Mouse (Mus musculus): Measurements from ENCODE around the gene Twistnb. TPM values are rescaled to one million over a fixed set of nuclear protein-coding genes. Genes with fewer than 3 reads are reported as not detected.

The Twistnb gene
- total and polyA plus RNA-seq, 3 experiments = 19.2 to 51.2 (median 34.4) TPM

DNA sequence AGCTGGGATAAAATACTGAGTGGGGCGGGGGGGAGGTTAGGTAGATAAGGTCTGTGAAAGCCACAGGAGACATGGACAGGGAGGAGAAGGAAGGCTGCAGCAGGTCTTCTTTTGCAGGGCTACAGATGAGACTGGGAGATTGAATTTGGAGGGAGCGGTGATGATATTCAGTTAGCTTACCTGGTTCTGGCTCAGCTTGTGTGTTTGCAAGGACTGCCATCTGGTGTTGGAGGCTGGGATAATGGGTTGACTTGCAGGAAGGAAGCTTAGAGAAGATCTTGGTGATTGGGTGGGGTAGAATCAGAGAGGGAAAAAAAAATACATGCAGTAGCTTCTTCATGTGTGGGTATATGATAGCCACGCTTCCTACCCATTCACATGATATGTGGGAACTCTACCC is 5.1 kb upstream of the Twistnb start:
- Histone ChIP-seq H3K9me3 (replicated peaks; ENCODE audit: low read length) (no peaks in the 10 kb centered on the region), H3K79me2 (replicated peaks; ENCODE audit: control insufficient read depth, extremely low read depth, insufficient read depth, poor library complexity, severe bottlenecking) (no peaks in the 10 kb centered on the region), H3K36me3 (replicated peaks in 1 of 2; ENCODE audit: control insufficient read depth in 1 of 2, insufficient read depth in 1 of 2, low read length in 1 of 2) (no peaks in the 10 kb centered on the region), H3K4me3 (replicated peaks in 1 of 3; ENCODE audit: low read depth in 2 of 3, low read length in 2 of 3, poor library complexity in 1 of 3) (no peak overlapping the region), H3K27me3 (replicated peaks) (peaks cover 6% of the 10 kb centered on the region), H3K9ac (ENCODE audit: insufficient read depth, low read depth) (no peak overlapping the region), H3K4me1 (ENCODE audit: control insufficient read depth in 1 of 2, insufficient read depth in 2 of 2) (peaks cover 0 to 4% of the 10 kb centered on the region in 2 experiments; a peak in 1 of 4 replicates), H3K27ac (ENCODE audit: insufficient read depth, low read depth) (no peak overlapping the region), H3K4me2 (ENCODE audit: insufficient read depth, low read depth, poor library complexity, severe bottlenecking) (no peak overlapping the region)
- TF ChIP-seq BHLHE40 (IDR thresholded peaks at IDR 0.05; ENCODE audit: low read depth, low read length) (no peak), JUN (IDR thresholded peaks at IDR 0.05; ENCODE audit: insufficient read depth, low read depth, low read length) (no peak), MAZ (IDR thresholded peaks at IDR 0.05; ENCODE audit: low read depth, low read length) (no peak), RCOR1 (conservative IDR thresholded peaks at IDR 0.05; ENCODE audit: low read depth, low read length) (no peak), KAT2A (IDR thresholded peaks at IDR 0.05; ENCODE audit: insufficient replicate concordance, low read length) (no peak), SIN3A (IDR thresholded peaks at IDR 0.05; ENCODE audit: low read length) (no peak), PAX5 (IDR thresholded peaks at IDR 0.05; ENCODE audit: low read length) (no peak), POLR2A (IDR thresholded peaks at IDR 0.05; ENCODE audit: low read depth, low read length) (no peak), MEF2A (IDR thresholded peaks at IDR 0.05; ENCODE audit: borderline replicate concordance, low read depth, low read length) (no peak), E2F4 (IDR thresholded peaks at IDR 0.05; ENCODE audit: insufficient replicate concordance, low read depth, low read length) (no peak), UBTF (IDR thresholded peaks at IDR 0.05; ENCODE audit: low read depth, low read length) (no peak), USF2 (conservative IDR thresholded peaks at IDR 0.05; ENCODE audit: low read depth, low read length) (no peak), ZNF384 (IDR thresholded peaks at IDR 0.05; ENCODE audit: low read depth, low read length) (no peak), SMC3 (IDR thresholded peaks at IDR 0.05; ENCODE audit: low read depth, low read length) (peak; percentile 72), RAD21 (IDR thresholded peaks at IDR 0.05; ENCODE audit: low read depth, low read length) (peak; percentile 72), POLR2AphosphoS2 (IDR thresholded peaks at IDR 0.05; ENCODE audit: low read depth, low read length) (no peak), CTCF (conservative IDR thresholded peaks at IDR 0.05 in 1 of 2, IDR thresholded peaks at IDR 0.05 in 1 of 2; ENCODE audit: low read depth in 2 of 2, low read length in 2 of 2) (peak; percentile 22 to 76; a peak in 2 of 4 replicates)
- dilution Hi-C loops (cut with MboI; ENCODE audit: extremely low pct_ligation_motif_present, extremely low pct_unique_long_range_greater_than_20kb, low sequenced_read_pairs) = no loop called here
- DNase-seq (ENCODE audit: extremely low read depth) = peak; percentile 31
- in situ Hi-C loops (cut with MboI; ENCODE audit: low pct_ligation_motif_present, low pct_unique_long_range_greater_than_20kb, low sequenced_read_pairs) = no loop called here

DNA sequence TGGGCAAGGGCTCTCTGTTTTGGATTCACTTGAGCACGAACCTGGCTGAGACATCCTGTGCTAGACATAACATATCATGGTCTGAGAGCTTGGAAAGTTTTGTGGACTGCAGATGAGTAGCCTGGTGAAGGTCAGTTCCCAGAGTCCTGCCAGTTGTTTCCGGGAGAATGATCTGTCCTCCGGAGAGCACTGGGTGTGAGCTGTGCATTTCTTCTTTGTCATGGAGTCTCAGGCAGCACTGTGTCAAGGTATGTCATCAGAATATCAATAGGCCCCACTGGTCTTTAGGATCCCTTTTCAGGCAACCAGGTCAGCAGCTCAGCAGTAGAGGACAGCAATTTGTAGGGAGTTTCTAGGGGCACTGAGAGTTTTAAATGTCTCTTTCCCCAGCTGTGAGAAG is 2.1 kb upstream of the Twistnb start:
- no peak overlapping the region for H3K9ac ChIP-seq (ENCODE audit: insufficient read depth, low read depth)
- no peak for DNase-seq (ENCODE audit: extremely low read depth)
- in situ Hi-C loops (cut with MboI; ENCODE audit: low pct_ligation_motif_present, low pct_unique_long_range_greater_than_20kb, low sequenced_read_pairs) = no loop called here

More for the DNA sequence above, 2.1 kb upstream of the Twistnb start:
- H3K9me3 ChIP-seq (replicated peaks; ENCODE audit: low read length) = no peaks in the 10 kb centered on the region
- H3K27me3 ChIP-seq (replicated peaks) = peaks cover 6% of the 10 kb centered on the region
- H3K36me3 ChIP-seq (replicated peaks in 1 of 2; ENCODE audit: control insufficient read depth in 1 of 2, insufficient read depth in 1 of 2, low read length in 1 of 2) = no peaks in the 10 kb centered on the region
- dilution Hi-C loops (cut with MboI; ENCODE audit: extremely low pct_ligation_motif_present, extremely low pct_unique_long_range_greater_than_20kb, low sequenced_read_pairs) = no loop called here
- H3K4me2 ChIP-seq (ENCODE audit: insufficient read depth, low read depth, poor library complexity, severe bottlenecking) = no peak overlapping the region
- H3K79me2 ChIP-seq (replicated peaks; ENCODE audit: control insufficient read depth, extremely low read depth, insufficient read depth, poor library complexity, severe bottlenecking) = peaks cover 15% of the 10 kb centered on the region
- no peak overlapping the region for H3K4me3 ChIP-seq (replicated peaks in 1 of 3; ENCODE audit: low read depth in 2 of 3, low read length in 2 of 3, poor library complexity in 1 of 3)
- H3K27ac ChIP-seq (ENCODE audit: insufficient read depth, low read depth) = no peak overlapping the region
- TF ChIP-seq JUND (conservative IDR thresholded peaks at IDR 0.05; ENCODE audit: low read depth, low read length) (no peak), IRF4 (IDR thresholded peaks at IDR 0.05; ENCODE audit: low read depth, low read length) (no peak), USF2 (conservative IDR thresholded peaks at IDR 0.05; ENCODE audit: low read depth, low read length) (no peak), RCOR1 (conservative IDR thresholded peaks at IDR 0.05; ENCODE audit: low read depth, low read length) (no peak), JUN (IDR thresholded peaks at IDR 0.05; ENCODE audit: insufficient read depth, low read depth, low read length) (no peak), ELF1 (IDR thresholded peaks at IDR 0.05; ENCODE audit: low read depth, low read length) (no peak), MXI1 (IDR thresholded peaks at IDR 0.05; ENCODE audit: low read depth, low read length) (no peak), ZC3H11A (IDR thresholded peaks at IDR 0.05; ENCODE audit: low read depth, low read length) (no peak), MAX (IDR thresholded peaks at IDR 0.05; ENCODE audit: low read length) (no peak), MAZ (IDR thresholded peaks at IDR 0.05; ENCODE audit: low read depth, low read length) (no peak), UBTF (IDR thresholded peaks at IDR 0.05; ENCODE audit: low read depth, low read length) (no peak), KAT2A (IDR thresholded peaks at IDR 0.05; ENCODE audit: insufficient replicate concordance, low read length) (no peak), MEF2A (IDR thresholded peaks at IDR 0.05; ENCODE audit: borderline replicate concordance, low read depth, low read length) (no peak), CHD1 (IDR thresholded peaks at IDR 0.05; ENCODE audit: low read depth, low read length) (no peak), POLR2A (IDR thresholded peaks at IDR 0.05; ENCODE audit: low read depth, low read length) (no peak), MYC (IDR thresholded peaks at IDR 0.05; ENCODE audit: low read depth, low read length) (no peak), HCFC1 (IDR thresholded peaks at IDR 0.05; ENCODE audit: low read depth, low read length) (no peak)
- H3K4me1 ChIP-seq (ENCODE audit: control insufficient read depth in 1 of 2, insufficient read depth in 2 of 2) = peaks cover 0 to 7% of the 10 kb centered on the region in 2 experiments; a peak in 1 of 4 replicates
